Mouse (Mus musculus): ENCODE measurements around the gene Tnf.
A peak's percentile ranks its signal among the peaks of the same experiment; 100 is the strongest.

Gene Tnf

DNA sequence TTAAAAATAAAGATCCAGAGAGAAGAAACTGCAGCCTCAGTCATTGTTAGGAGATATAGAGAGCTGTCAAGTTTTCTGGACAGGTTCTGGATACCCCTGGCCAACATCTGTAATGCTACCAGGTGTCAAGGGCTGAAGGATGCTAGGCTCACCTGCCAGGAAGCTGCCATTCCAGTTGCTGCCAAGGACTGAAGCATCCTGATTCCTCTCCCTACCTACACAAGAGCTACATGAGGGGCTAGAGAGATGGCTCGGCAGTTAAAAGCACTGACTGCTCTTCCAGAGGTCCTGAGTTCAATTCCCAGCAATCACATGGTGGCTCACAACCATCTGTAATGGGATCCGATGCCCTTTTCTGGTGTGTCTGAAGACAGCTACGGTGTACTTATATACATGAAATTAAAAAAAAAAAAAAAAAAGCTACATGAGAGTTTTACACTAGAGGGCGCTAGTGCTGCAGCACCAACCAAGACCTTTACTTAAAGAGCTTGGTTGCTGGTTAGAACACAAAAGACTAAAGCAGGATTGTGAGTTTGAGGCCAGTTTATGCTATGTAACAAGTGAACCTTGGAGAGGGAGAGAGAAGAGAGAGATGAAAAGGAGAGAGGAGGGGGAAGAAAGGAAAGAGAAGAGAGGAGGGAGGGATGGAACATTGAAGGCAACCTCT, 33.1 kb downstream of the Tnf start:
- peak; percentile 92 for DNase-seq

DNA sequence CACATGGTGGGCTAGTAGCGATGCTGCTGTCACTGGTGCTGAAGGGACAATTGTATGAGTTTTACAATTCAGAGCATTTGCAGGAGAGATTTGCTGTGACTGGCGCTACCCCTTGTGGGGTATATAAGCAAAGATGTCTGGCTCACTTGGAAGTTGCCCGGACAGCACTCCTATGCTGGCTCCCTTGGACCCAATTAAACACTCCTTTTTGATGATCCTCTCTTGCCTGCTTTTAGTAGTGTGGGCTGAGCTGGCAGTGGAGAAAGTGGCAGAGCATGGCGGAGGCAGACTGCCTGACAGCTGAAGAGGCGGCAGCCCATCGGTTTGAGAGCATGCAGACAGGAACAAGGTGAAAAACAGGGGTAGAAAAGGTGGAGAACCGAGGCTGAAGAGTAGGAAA, 34.0 kb downstream of the Tnf start:
- DNase-seq, result peak; percentile 89

DNA sequence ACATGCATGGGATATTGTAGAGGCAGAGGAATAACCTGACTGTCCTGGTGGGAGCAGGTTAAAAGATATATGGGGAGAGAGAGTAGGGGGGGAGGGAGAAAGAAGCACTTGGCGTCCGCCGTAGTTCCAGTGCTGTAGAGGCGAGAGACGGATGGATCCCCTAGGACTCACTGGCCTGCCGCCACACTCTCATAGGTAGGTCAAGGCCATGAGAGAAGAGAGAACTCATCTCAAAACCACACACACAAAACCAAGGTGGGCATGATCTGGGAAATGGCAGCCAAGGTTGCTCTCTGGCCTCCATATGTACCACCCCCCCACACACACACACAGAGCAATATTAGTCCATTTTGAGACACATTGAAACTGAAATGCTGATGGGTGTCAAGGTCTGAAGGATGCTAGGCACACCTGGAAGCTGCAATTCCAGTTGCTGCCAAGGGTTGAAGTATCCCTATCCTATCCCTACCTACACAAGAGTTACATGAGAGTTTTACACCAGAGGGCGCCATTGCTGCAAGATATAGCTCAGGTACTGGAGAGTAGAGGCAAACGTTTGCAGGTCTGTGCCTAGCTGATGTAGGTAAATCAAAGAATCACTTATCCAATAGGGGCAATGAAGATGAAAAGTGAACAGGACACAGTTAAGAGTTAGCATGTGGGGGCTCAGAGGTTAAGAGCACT, 35.3 kb downstream of the Tnf start:
- peak; percentile 96 for DNase-seq

DNA sequence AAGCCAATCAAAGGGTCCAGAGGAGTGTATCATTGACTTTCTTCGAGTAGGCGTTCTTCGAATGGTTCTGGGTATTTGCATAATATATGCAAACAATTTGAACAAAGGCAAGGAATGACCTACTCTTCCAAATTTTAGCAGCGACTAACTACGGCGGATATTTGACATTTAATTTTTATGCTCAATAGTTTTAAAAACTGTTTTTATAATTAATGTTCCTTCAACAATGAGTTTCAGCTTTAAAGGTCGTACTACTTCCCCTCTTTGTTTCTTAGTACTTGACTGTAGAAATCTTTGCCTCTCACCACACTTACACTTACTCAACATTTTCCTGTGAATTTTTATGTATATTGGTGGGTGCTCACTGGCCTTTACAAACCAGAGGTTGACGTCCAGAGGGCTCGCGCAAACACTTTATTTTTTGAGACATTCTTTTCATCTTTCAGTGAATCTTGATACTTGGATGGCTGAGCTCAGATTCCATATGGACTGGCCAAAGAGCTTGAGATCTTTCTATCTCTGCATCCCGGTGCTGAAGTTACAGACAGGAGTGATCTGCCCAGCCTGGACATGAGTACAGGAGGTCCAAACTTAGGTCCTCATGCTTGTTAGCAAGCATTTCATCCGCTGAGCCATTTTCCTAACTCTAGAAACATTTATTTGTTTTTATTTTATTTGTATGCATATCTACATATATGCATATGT, 36.2 kb downstream of the Tnf start:
- DNase-seq, result no peak

DNA sequence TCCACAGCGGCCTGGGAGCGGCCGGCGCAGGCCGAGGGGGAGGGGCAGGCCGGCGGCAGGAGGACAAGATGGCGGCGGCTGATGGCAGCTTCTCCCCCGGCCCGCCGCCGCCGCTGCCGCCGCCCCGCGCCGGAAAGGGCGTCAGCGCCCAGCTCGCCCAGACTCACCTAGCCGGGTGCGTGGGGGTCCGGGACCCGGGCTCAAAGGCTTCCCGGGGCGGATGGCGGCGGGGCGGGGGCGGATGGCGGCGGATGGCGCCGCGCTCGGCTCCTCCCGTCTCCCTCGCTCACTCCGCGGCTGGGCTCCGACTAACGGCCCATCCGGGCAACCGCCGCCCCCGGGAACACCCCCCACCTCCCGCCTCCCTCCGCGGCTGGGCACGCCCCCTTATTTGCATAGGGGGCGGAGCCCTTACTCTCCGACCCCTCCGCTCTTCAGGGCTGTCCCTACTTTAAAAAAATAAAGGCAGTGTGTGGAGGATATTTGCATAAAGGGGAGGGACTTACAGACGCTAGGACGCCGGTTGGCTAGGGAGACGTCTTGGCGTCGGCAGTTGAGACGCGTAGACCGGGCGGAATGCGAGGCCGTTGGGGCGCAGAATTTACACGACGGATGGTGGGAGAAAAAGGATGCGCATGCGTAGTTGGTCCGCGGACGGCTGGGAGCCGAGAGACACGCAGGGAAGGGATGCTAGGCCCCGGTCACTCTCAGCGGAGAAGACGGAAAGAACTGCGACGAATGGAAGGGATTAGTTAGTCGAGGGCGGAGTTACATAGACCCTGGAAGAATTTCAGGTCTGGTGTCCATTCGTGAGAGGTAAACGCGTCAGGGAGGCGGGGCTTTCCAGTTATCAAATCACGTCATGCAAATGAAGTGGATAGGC, 37.0 kb downstream of the Tnf start, which contains the start of gene Prrc2a:
Gene Prrc2a (minus strand): TSS at position 330 of the 883 bp plus-strand sequence.
- DNase-seq, result peak; percentile 100

DNA sequence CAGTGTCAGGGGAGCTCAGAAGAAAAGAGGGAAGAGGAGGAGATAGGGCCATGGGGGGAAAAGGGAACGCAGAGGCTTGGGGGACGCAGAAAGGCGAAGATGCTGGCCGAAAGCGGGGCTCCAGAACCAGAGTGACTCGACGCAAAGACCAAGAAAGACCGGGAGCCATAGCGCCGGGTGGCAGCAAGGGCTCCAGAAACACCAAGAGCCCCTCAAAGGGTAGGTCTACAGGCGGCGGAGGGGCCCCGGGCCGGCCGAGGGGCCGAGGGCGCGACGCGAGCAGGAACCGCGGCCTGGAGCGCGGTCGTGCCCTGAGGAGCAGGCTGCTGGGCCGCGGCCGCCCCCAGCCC, 37.6 kb downstream of the Tnf start:
- DNase-seq, result no peak

DNA sequence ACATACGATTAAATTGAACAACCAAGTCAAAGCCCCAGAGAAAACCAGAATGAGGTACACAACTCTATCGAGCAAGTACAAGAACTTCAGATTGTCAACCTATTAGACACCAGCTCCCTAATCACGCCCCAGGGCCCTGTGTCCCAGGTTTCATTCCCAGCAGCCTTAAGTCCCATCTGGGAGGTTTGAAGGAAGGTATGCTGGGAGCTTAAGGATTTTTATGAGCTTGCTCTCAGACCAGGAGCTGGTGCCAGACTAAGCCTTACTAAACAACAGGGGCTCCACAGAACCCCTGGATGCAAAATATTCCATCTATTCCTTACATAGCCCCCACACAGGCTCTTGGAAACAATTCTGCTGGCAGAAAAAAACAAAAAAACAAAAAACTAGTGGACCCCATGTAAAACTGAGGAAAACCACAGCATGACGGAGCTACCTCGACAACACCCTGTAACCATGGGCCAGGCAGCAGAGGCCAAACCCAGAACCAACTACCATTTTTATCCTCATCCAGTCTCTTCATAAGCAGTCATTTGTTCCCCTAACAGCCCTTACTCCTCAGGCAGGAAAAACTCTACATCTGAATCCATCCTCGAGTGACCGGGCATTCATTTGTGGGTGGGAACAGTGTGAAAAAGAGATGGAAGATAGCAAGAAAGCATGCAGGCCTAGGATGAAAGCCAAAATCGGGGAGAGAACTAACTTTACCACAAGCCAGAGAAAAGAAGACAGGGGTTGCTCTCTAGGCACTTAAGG, 38.3 kb downstream of the Tnf start:
- peak; percentile 94 for DNase-seq

DNA sequence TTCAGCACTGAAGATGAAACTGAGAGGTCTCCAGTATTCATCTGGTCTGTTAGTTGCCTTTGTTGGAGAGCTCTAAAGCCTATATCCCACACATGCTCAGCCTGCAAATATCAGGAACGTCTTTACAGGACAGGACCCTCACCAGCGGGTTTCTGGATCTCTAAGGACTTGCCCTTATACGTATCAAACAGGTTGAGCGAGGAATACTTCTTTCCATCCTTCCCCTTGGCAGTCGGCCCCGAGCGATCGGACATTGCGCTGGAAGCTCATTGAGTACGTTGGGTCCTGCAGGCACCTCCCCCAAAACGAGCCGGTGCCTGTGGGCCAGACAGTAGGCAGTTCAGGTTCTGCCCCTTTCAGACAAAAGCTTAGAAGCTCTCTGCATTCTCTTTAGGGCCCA, 39.1 kb downstream of the Tnf start:
- DNase-seq, result peak; percentile 95

DNA sequence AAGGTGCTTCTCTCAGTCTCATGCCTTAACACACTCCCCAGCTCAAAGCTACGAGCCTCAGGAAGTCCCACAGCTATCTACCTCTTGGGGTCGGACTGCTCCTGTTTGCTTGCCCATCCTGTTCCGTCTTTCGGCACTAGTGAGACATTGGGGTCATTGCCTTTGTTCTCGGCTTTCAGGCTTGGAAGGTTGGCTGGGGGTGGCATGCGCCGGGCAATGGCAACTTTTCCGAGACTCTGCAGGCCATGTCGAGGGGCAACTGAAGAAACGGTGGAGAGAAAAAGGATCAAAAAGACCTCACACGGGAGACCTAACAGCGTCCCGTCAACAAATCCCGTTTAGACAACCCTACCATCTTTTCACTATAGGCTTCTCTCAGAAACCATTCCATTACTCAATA, 39.7 kb downstream of the Tnf start:
- DNase-seq, result peak; percentile 90

DNA sequence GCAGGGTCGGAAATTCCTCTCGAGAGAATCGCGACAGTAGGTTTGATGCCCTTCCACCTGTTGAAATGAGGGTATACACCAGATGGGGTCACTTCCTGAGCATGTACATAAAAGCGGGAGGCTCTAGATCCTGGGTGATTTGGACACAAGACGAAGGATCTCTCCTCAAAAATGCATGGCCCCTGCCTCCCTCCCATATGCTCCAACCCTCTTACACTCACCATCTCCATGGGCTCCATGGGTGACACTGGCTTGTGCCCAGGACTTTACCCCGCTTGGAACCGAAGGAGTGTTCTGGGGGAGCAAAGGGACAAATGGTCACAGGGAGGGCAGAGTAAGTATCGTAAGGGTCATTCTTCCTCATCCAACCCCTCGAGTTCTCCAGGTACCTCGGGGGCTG, 40.4 kb downstream of the Tnf start:
- DNase-seq, result peak; percentile 92

DNA sequence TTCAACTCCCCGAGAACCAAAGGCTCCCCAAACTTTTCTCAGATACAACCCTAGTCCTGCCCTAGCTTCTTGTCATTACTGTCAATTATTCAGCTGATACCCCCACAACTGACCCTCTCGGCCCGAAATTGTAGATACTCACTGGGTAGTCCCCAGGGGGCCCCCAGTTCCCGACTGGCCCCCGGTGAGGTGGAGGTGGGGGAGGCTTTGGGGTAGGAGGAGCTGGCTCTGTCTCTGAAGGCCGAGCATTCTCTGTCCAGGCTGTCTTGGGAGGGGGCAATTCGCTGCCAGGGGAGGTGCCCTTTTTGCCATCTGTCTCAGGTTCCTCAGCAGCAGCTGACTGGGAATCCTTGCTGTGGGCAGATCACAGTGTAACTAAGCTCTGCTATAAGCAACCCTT, 42.2 kb downstream of the Tnf start:
- DNase-seq, result peak; percentile 91

DNA sequence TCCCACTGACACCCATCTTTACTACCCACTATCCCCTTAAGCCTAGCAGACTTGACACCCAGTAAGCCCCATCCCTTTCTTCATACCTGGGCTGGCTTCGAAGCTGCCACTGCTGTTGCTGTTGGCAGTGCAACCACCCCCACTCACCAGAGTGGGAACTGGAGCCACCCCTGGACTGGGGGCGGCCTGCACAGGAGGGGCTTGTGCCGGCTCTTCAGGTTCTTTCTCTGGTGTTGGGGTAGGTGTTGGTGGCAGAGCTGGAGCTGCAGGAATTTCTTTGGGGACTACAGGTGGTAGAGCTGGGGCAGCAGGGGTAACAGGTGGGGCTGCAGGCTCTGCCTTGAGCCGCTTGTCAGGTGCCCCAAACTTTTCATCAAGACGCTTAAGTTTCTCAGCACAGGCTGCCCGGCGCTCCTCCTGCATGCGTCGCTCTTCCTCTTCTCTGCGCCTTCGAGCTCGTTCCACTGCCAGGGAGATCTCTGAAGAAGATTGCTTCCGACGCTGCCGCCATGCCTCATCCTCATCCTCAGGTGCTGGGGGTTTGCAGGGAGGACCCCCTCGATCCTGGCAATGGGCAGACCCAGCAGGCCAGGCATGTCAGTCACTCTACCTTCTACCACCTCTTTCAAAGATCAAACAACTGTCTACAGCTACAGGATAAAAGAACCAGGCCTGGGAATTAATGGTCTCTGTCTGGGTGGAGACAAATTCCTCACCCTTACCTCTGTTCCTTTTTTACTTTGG, 42.8 kb downstream of the Tnf start:
- DNase-seq, result peak; percentile 90

DNA sequence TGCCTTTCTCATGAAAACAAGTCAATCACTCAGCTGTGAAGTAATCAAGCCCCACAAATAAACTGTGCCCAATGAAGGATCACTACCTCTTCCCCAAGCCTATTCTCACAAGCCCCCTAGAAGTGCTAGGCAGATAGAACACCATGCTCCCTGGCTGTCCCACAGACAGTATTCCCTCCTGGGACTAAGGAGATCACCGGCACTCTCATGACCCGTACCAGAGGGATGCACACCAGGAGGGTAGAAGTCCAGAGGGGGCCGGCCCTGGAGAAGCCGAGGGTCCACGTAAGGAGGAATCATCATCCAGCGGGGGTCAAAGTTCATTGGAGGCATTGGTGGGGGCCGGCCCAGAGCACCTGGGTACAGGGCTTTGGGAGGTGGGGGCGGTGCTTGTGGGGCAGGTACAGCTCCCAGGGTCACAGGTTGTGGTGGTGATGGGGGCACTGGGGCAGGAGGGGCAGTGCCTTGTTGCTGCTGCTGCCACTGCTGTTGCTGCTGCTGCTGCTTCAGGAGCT, 44.1 kb downstream of the Tnf start:
- peak; percentile 93 for DNase-seq

DNA sequence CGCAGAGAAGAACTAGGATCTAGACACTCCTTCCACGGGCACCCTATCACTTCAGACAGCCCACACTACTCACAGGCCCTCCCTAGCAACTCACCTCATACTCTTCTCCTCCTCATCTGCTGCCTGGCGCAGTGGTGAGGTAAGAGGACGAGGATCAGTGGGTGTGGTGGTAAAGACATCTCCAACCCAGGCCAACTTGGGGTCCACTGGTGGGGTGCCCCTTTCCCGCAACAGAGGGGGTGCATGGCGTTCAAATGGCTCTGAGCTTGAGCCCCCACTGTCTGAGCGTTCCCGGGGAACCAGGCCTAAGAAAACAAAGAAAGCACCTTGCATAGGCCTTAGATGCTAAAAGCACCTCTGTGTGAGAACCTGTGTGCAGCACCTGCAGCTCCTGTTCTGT, 44.6 kb downstream of the Tnf start:
- peak; percentile 91 for DNase-seq

DNA sequence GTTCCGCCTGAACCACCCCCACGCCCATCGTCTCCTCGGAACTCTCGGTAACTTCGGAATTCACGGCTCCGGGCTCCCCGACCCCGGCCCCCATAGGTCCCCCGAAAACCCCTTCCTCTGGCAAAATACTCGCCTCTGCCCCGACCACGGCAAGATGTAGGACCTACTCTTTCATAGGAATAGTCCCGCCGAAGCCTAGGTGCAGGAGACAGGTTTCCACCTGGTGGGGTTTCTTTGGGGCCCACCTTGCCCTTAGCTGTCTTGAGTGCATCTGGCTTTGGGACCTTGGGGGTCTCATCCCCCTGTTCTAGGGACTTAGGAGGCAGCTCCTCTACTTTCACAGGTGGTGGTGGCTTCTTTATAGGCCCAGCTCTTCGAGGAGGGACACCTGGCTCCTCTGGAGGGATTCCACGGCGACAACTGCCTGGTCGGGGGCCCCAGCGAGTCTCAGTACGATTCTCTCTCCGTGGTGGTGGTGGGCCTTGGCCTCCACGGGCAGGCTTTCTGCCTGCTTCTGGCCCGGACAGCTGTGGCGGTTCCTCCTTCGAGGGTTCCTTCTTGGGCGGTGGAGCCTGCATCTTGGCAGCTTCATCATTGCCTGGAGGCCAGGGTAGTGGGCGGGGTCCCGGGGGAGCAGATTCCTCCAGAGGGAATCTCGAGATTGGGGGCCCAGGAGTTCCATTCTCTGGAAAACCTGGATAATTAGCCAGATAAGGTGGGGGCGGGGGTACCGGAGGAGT, 45.2 kb downstream of the Tnf start:
- DNase-seq, result peak; percentile 93

DNA sequence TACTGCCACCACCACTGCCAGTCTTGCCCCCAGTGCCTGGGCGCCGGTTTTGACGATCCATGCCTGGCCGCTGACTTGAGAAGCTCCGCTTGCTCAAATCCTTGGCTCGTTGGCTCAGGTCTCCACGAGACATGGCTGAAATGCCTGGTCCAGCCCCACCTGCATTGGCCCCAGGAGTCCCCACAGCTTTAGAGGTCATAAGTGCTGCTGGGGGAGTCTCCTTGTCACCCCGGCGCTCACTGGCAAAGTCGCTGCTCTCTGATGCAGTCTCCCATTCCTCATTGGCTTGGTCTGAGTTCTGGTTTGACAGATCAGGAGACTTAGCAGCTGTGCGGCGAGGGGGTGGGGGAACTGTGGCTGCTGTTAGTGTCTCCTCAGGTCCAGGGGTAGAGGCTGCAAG, 46.4 kb downstream of the Tnf start:
- peak; percentile 93 for DNase-seq

DNA sequence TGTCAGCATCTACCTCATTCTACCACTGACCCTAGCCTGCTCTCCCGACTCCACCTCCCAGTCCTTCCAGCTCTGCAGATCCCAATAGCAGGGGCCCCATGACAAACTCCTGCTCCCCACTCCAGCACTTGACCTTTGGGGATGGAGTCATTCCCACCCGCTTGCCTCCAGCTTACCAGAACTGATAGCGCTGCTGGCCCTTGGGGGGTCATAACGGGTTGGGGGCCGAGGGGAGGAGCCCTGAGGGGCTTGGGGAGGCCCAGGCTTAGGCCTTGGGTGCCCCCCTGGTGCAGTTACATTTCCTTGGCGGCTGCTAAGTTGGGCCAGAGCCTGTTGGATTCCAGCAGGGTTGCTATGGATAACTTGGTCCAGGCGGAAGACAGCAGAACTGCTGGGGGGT, 47.2 kb downstream of the Tnf start:
- DNase-seq, result peak; percentile 92

DNA sequence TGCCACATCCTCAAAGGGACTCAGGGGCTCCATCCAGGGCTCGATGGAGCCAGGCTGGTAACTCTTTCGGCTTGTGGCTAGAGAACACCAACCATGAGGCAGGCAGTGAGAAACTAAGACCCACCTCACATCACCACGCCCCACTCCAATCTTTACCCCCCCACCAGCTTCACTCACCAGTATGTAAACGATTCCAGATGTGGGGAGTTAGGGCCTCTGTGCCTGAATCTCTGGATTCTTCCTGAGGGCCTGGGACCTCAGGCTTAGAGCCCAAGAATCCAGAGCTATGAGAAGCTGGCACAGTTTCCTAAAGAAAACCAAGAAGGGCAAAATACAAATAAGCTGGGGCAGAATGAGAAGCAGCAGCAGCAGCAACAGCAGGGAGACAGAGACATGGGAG, 47.9 kb downstream of the Tnf start:
- DNase-seq, result no peak

DNA sequence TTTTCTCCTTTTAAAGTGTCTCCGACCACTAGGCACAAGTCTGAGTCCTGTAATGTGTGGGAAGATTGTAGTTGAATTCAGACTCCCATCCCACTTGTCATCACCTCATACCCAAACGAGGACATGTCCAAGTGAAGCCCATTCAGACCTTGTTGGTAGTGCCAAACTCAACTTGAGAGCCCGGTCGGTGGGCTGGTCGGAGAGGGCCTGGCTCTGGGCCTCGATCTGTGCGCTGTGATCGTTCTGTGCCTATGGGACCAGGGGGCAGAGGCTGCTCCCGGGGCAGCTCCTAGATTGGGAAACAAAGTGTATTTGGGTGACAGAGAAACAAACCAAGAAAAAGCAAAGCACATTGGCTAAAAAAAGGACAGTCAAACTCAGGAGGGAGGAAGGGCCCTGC, 48.7 kb downstream of the Tnf start:
- DNase-seq, result peak; percentile 90

DNA sequence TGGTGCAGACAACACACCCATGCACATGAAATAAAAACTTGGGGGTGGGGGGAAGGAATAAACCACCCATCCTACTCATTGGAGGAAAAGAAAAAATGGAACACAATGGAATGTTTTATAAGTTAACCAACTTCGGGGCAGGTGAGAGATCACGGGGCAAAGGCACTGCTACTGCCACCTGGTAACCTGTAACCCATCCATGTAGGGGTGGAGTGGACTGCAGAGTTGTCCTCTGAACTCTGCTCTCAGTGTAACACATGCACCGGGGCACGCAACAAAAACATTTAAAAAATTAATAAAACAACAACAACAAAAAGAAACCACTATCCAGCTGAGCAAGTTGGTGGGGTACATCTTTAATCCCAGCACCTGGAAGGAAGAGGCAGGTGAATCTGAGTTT, 49.7 kb downstream of the Tnf start:
- DNase-seq, result no peak
